Mouse (Mus musculus) liver, adult 2 months (tissue): ENCODE data around the gene Xlr5a.

Experiments
- CTCF ChIP-seq: fragments of 200-500 bp; IDR thresholded peaks from 2 replicates; pipeline ENCODE4 v1.5.1; 2011; ENCODE audit warnings: low read depth, low read length, control low read depth
- POLR2A ChIP-seq: fragments of 200-500 bp; IDR thresholded peaks from 2 replicates; pipeline ENCODE4 v1.6.1; 2011; ENCODE audit warnings: low read length, control low read depth; ENCODE audit not compliant: insufficient read depth; ENCODE audit errors: extremely low read depth

DNA sequence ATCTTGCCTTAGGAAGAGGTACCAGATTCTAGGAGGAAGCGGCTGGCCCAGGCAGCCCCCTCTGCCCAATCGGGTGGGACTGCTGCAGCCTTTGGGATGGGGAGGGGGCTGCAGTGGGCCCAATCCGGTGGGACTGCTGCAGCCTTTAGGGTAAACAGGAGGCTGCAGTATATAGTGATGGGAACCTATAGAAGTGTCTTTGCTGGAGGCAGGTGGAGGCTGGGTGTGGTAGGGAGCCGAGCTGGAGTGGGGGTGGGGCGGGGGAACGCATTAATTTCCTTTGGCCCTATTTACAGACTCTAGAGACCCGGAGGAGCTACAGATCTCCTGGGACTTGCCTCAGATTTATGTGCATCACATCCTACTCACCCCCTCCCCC is 228.4 kb downstream of the Xlr5a start, which contains the start of gene Pnma3:
- no peak for TF ChIP-seq POLR2A
- no peak for TF ChIP-seq CTCF
